Mouse (Mus musculus) spleen, postnatal 10 days (tissue): ENCODE results near the gene S100pbp.

Source experiments
- DNase-seq, 2 experiments: peaks; one replicate each; pipeline ENCODE4 v3.0.0; 2021 to 2022; ENCODE audit warnings: low spot score in 2 of 2

S100pbp gene

GRCm38 (mm10) chr4:129189542-129190519 is at the start of gene S100pbp, which contains the start of gene Yars:
Gene S100pbp, minus strand, starts transcription at chr4:129189727.
Gene Yars, plus strand, starts transcription at chr4:129189760.
- peak; percentile 90 to 98 for DNase-seq

GRCm38 (mm10) chr4:129239075-129239474 is 49.5 kb upstream of the S100pbp start:
- DNase-seq, result peak in 1 of 2 experiments; percentile 65

GRCm38 (mm10) chr4:129238579-129239016 is 49.1 kb upstream of the S100pbp start:
- peak in 1 of 2 experiments; percentile 25 for DNase-seq

- peak in 1 of 2 experiments; percentile 13 for DNase-seq
Observed at GRCm38 (mm10) chr4:129237843-129238441, 48.4 kb upstream of the S100pbp start.

DNA sequence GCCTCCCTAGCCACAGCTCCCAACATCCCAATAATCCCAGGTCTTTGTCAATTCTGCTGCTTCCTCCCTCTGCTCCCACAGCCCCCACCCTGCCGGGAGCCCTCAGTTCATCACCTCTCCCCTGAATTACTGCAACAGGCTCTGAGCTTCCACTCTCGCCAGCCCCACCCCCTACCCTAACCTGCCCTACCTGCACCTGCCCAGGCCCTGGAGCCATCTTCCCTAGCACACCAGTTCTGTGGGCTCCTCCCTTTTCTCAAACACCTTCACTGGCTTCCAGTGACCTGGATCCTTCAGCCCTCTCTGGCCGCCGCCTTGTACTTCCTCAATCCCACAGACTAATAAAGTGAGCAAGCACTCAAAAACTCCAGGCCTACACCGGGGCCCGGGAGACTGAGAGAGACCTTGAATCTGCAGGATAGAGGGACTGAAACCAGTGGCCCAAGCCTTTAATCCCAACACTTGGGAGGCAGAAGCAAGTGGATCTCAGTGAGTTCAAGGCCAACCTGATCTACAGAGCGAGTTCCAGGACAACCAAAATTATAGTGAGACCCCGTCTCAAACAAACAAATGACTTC is 46.8 kb upstream of the S100pbp start:
- peak in 1 of 2 experiments; percentile 13 for DNase-seq

GRCm38 (mm10) chr4:129235147-129235546 is 45.6 kb upstream of the S100pbp start:
- no peak for DNase-seq

- peak in 1 of 2 experiments; percentile 16 for DNase-seq
Observed at GRCm38 (mm10) chr4:129234488-129234887, 45.0 kb upstream of the S100pbp start.

DNA sequence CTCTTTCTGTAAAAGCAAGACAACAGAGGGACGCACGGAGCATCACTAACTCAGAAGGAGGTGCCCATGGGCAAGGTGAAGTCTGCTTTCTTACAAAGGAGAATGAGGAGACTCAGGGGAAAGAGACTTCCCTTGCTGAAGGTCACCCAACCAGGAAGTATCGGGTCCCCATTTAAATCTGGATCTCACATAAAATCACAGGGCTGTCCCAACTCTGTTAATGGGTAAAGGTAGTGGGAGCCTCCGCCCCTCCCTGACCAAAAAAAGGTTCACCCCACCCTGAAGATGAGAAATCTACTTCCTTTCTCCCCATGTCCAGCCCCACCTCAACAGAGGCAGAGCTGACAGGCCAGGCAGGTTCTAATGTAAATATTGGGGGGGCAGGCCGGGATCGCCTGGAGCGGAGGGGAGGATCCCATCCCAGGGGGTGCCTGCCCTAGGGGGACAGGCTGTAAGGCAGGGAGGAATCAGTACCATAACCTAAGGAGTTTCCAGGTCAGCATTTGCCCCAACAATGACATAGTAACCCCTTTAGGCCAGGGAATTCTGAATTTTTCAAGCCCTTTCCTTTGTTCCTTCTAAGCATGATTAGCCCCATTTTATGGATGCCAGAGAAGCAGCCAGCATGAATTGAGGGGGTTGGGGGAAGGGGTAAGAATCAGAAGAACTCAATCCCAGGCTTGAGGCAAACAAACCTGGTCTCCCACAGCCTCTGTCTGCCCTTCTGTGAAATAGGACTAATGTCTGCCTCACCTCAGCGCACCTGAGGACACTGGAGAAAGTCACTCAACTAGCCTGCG is 43.2 kb upstream of the S100pbp start:
- DNase-seq, result no peak

GRCm38 (mm10) chr4:129231594-129232450 is 42.3 kb upstream of the S100pbp start:
- DNase-seq, result no peak

DNA sequence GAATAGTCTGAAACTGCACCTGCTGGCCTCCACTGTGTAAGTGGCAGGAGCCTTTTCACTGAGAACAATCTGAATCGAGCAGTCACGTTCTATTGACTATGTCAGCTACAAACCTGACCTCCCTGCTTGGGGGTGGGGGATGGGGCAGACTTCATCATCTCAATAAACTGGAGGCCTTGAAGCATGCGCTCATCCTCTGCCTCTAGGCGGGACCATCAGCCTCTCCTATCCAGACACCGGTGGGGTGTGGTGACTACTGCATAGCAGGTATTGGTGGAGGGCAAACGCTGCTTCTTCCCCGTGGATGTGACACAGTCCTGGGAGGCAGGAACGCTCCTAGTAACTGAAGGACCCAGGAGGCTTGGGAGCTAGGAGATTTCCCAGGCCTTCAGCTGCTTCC is 41.4 kb upstream of the S100pbp start:
- DNase-seq, result no peak

- DNase-seq, result no peak
Observed at GRCm38 (mm10) chr4:129227985-129228381, 38.5 kb upstream of the S100pbp start.

DNA sequence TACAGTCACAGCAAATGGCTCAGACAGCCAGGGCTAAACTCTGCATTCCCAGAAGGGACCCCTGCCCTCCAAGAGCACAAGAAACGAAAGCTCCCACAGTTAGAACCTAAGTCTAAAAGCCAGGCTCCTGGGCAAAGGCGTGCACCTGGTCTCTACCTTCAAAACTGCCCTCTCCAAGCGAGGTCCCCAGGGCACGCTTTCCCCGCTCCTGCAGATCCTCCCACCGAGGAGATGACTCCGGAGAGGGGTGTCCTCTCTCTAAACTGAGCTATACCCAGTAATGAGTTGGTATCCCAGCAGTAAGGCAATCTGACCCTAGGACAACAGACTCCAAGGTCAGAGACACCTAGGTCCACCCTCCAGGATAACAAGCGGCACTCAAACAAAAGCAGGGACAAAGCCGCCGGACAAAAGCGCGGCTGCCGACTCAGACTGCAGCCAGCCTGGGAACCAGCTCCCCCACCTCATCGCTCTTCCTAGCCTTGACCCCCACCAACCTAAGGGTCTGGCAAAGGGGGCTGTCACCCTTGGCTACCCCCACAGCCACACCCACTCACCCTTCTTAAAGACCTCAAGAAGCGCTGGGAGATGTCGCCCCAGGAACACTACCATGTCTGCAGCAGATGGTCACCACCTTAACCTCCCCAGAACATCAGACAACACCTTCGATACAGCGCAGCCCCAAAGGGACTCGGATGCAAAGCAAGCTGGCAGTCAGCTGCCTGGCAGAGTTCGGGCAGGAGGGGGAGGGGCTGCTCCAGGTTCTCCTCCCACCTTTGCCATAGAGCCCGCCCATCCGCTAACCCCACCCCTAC is 37.9 kb upstream of the S100pbp start:
- no peak for DNase-seq

GRCm38 (mm10) chr4:129226441-129226963 is 37.0 kb upstream of the S100pbp start:
- no peak for DNase-seq

DNA sequence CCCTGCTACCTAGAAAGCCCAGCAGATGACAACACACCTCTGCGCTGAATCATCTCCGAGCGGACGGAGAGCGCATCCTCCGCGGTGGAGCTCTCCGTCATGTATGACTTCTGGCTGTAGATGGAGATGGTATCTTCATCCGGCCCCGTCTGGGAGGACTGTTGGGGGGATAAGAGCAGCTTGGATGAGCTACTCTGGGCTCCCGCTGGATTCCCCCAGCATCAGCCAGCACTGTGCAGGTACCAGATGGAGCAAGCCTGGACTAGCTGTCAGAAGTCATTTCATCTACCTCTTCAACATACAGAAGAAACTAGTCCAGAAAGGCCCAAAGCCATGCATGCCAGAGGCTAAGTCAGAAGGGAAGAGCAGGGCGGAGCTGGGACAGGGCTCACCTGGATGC is 35.8 kb upstream of the S100pbp start:
- DNase-seq, result no peak

GRCm38 (mm10) chr4:129223421-129224281 is 34.1 kb upstream of the S100pbp start:
- no peak for DNase-seq

- DNase-seq, result no peak
Observed at GRCm38 (mm10) chr4:129222019-129222925, 32.7 kb upstream of the S100pbp start.
